Mouse (Mus musculus): ENCODE measurements at regions not wholly inside any gene's neighbourhood (a gene's known extent, or its start where the extent isn't known, plus 50 kb on each side); places are given as distances from the start of the nearest gene placed in this dataset.
"Not testable (repeated sequence)": the region's sequence is repeated elsewhere in the genome, so short reads cannot be mapped to it uniquely, and the experiment has no call there.

GRCm38 (mm10) chr1:83970641-83971285 is 393.2 kb downstream of the Pid1 start:
- Histone ChIP-seq H3K27ac (replicated peaks) (no peak overlapping the region), H3K4me2 (replicated peaks) (no peak overlapping the region), H3K9me3 (no peaks in the 10 kb centered on the region), H3K9ac (replicated peaks) (no peak overlapping the region), H3K27me3 (no peaks in the 10 kb centered on the region), H3K36me3 (no peaks in the 10 kb centered on the region), H3K4me3 (no peak overlapping the region), H3K4me1 (no peaks in the 10 kb centered on the region)
- WGBS, result 45% methylated on average over 8 of the region's 8 CpGs
- peak; percentile 65; the same call in 1 of the 2 replicates for ATAC-seq (ENCODE audit: low FRiP score, low read depth)

GRCm38 (mm10) chr1:83964631-83965030 is 399.3 kb downstream of the Pid1 start:
- not testable (repeated sequence) for H3K36me3 ChIP-seq; H3K27me3 ChIP-seq; H3K9ac ChIP-seq (replicated peaks); H3K4me1 ChIP-seq; H3K4me3 ChIP-seq; H3K9me3 ChIP-seq; H3K4me2 ChIP-seq (replicated peaks); H3K27ac ChIP-seq (replicated peaks); ATAC-seq (ENCODE audit: low FRiP score, low read depth)

- no peak overlapping the region for H3K27ac ChIP-seq (replicated peaks)
- H3K4me2 ChIP-seq (replicated peaks), result no peak overlapping the region
- H3K4me3 ChIP-seq, result no peak overlapping the region
- H3K9me3 ChIP-seq, result no peaks in the 10 kb centered on the region
- H3K9ac ChIP-seq (replicated peaks), result no peak overlapping the region
- no peaks in the 10 kb centered on the region for H3K36me3 ChIP-seq
- no peak for ATAC-seq (ENCODE audit: low FRiP score, low read depth)
- no peaks in the 10 kb centered on the region for H3K27me3 ChIP-seq
- 99% methylated on average over 2 of the region's 2 CpGs for WGBS
- no peaks in the 10 kb centered on the region for H3K4me1 ChIP-seq
These were observed 402.2 kb downstream of the Pid1 start for GRCm38 (mm10) chr1:83961761-83962160.

- Histone ChIP-seq H3K4me1 (no peaks in the 10 kb centered on the region), H3K9me3 (no peaks in the 10 kb centered on the region), H3K27me3 (no peaks in the 10 kb centered on the region), H3K4me3 (no peak overlapping the region), H3K9ac (replicated peaks) (no peak overlapping the region), H3K4me2 (replicated peaks) (no peak overlapping the region), H3K36me3 (no peaks in the 10 kb centered on the region), H3K27ac (replicated peaks) (no peak overlapping the region)
- WGBS, result 74% methylated on average over 4 of the region's 4 CpGs
- no peak for ATAC-seq (ENCODE audit: low FRiP score, low read depth)
These were observed 404.2 kb downstream of the Pid1 start for GRCm38 (mm10) chr1:83959756-83960155.

GRCm38 (mm10) chr1:83922900-83923299 is 441.1 kb downstream of the Pid1 start:
- no peaks in the 10 kb centered on the region for H3K36me3 ChIP-seq
- 85% methylated on average over 2 of the region's 2 CpGs for WGBS
- H3K4me2 ChIP-seq (replicated peaks), result no peak overlapping the region
- no peaks in the 10 kb centered on the region for H3K9me3 ChIP-seq
- no peak overlapping the region for H3K4me3 ChIP-seq
- H3K27ac ChIP-seq (replicated peaks), result no peak overlapping the region
- 0 out of 2 replicates have a peak, but pooled peaks have one; percentile 27 for ATAC-seq (ENCODE audit: low FRiP score, low read depth)
- no peaks in the 10 kb centered on the region for H3K4me1 ChIP-seq
- no peaks in the 10 kb centered on the region for H3K27me3 ChIP-seq
- H3K9ac ChIP-seq (replicated peaks), result no peak overlapping the region

- WGBS, result 90% methylated on average over 5 of the region's 5 CpGs
- Histone ChIP-seq H3K4me1 (no peaks in the 10 kb centered on the region), H3K36me3 (no peaks in the 10 kb centered on the region), H3K4me2 (replicated peaks) (no peak overlapping the region), H3K4me3 (no peak overlapping the region), H3K27ac (replicated peaks) (no peak overlapping the region), H3K27me3 (no peaks in the 10 kb centered on the region), H3K9me3 (no peaks in the 10 kb centered on the region), H3K9ac (replicated peaks) (no peak overlapping the region)
- no peak for ATAC-seq (ENCODE audit: low FRiP score, low read depth)
These were observed 448.5 kb downstream of the Pid1 start for GRCm38 (mm10) chr1:83915454-83915853.

GRCm38 (mm10) chr1:83907347-83907746 is 456.6 kb downstream of the Pid1 start:
- Histone ChIP-seq H3K27me3 (no peaks in the 10 kb centered on the region), H3K4me2 (replicated peaks) (no peak overlapping the region), H3K4me3 (no peak overlapping the region), H3K27ac (replicated peaks) (no peak overlapping the region), H3K36me3 (no peaks in the 10 kb centered on the region), H3K4me1 (no peaks in the 10 kb centered on the region), H3K9me3 (no peaks in the 10 kb centered on the region), H3K9ac (replicated peaks) (no peak overlapping the region)
- no peak for ATAC-seq (ENCODE audit: low FRiP score, low read depth)
- 55% methylated on average over 3 of the region's 3 CpGs for WGBS

GRCm38 (mm10) chr1:83906906-83907305 is 457.1 kb downstream of the Pid1 start:
- H3K9ac ChIP-seq (replicated peaks), result no peak overlapping the region
- H3K4me2 ChIP-seq (replicated peaks), result no peak overlapping the region
- no peaks in the 10 kb centered on the region for H3K9me3 ChIP-seq
- H3K27ac ChIP-seq (replicated peaks), result no peak overlapping the region
- H3K36me3 ChIP-seq, result no peaks in the 10 kb centered on the region
- no peak overlapping the region for H3K4me3 ChIP-seq
- H3K27me3 ChIP-seq, result no peaks in the 10 kb centered on the region
- no peak for ATAC-seq (ENCODE audit: low FRiP score, low read depth)
- no peaks in the 10 kb centered on the region for H3K4me1 ChIP-seq

- ATAC-seq (ENCODE audit: low FRiP score, low read depth), result no peak
- H3K4me2 ChIP-seq (replicated peaks), result no peak overlapping the region
- H3K36me3 ChIP-seq, result no peaks in the 10 kb centered on the region
- no peak overlapping the region for H3K4me3 ChIP-seq
- H3K27me3 ChIP-seq, result no peaks in the 10 kb centered on the region
- 90% methylated on average over 4 of the region's 4 CpGs for WGBS
- no peak overlapping the region for H3K9ac ChIP-seq (replicated peaks)
- no peak overlapping the region for H3K27ac ChIP-seq (replicated peaks)
- H3K4me1 ChIP-seq, result no peaks in the 10 kb centered on the region
- H3K9me3 ChIP-seq, result no peaks in the 10 kb centered on the region
These were observed 463.8 kb downstream of the Pid1 start for GRCm38 (mm10) chr1:83900135-83900534.

GRCm38 (mm10) chr1:83896650-83897049 is 467.3 kb downstream of the Pid1 start:
- WGBS, result 52% methylated on average over 5 of the region's 5 CpGs
- Histone ChIP-seq H3K27ac (replicated peaks) (no peak overlapping the region), H3K36me3 (no peaks in the 10 kb centered on the region), H3K4me1 (no peaks in the 10 kb centered on the region), H3K4me2 (replicated peaks) (no peak overlapping the region), H3K9me3 (no peaks in the 10 kb centered on the region), H3K4me3 (no peak overlapping the region), H3K27me3 (no peaks in the 10 kb centered on the region), H3K9ac (replicated peaks) (no peak overlapping the region)
- no peak for ATAC-seq (ENCODE audit: low FRiP score, low read depth)

GRCm38 (mm10) chr1:83879109-83879399 is 471.1 kb upstream of the Sphkap start:
- Histone ChIP-seq H3K36me3 (no peaks in the 10 kb centered on the region), H3K27ac (replicated peaks) (no peak overlapping the region), H3K9ac (replicated peaks) (no peak overlapping the region), H3K9me3 (no peaks in the 10 kb centered on the region), H3K27me3 (no peaks in the 10 kb centered on the region), H3K4me2 (replicated peaks) (no peak overlapping the region), H3K4me3 (no peak overlapping the region), H3K4me1 (no peaks in the 10 kb centered on the region)
- WGBS, result 84% methylated on average over 4 of the region's 4 CpGs
- no peak for ATAC-seq (ENCODE audit: low FRiP score, low read depth)

- Histone ChIP-seq H3K9me3 (no peaks in the 10 kb centered on the region), H3K27ac (replicated peaks) (no peak overlapping the region), H3K4me1 (no peaks in the 10 kb centered on the region), H3K9ac (replicated peaks) (no peak overlapping the region), H3K4me2 (replicated peaks) (no peak overlapping the region), H3K27me3 (no peaks in the 10 kb centered on the region), H3K36me3 (no peaks in the 10 kb centered on the region), H3K4me3 (no peak overlapping the region)
- no peak for ATAC-seq (ENCODE audit: low FRiP score, low read depth)
- WGBS, result 86% methylated on average over 8 of the region's 8 CpGs
These were observed 470.5 kb upstream of the Sphkap start for GRCm38 (mm10) chr1:83878330-83879108.

Data from midbrain, embryonic 12.5 days (tissue).